In genomic region chr7:129778842-129779421, GRCm38 (mm10) we compare ENCODE assay signal across 10 mouse cellular contexts.
A peak's percentile ranks its signal among the peaks of the same experiment; 100 is the strongest.
DNase-seq lines count a peak whose midpoint lies in the region; ATAC-seq lines count a peak whose summit lies in the region.
"Had no signal": no experiment of that assay in that cellular context is flagged by ENCODE, and none has a peak within 500 bp of the region (broad histone marks: within the 10 kb centered on the region; RNA-seq: fewer than 3 reads in every experiment).

No protein-coding gene starts in this region.

- H3K4me3 ChIP-seq in hindbrain, embryonic 15.5 days, result no peak overlapping the region
- no peak overlapping the region for H3K4me3 ChIP-seq in midbrain, embryonic 11.5 days (ENCODE audit: low read depth, low read length)
- H3K4me3 ChIP-seq: lung, embryonic 15.5 days; stomach, embryonic 15.5 days had no signal

- peaks cover 20% of the 10 kb centered on the region for H3K27me3 ChIP-seq in hindbrain, embryonic 15.5 days
- H3K27me3 ChIP-seq in midbrain, embryonic 11.5 days (ENCODE audit: control insufficient read depth, insufficient read depth, low read length), result peaks cover 5% of the 10 kb centered on the region
- H3K27me3 ChIP-seq: lung, embryonic 15.5 days; stomach, embryonic 15.5 days had no signal

- peaks cover 43% of the 10 kb centered on the region for H3K4me1 ChIP-seq in hindbrain, embryonic 15.5 days (replicated peaks)
- peaks cover 16% of the 10 kb centered on the region for H3K4me1 ChIP-seq in midbrain, embryonic 11.5 days (ENCODE audit: control insufficient read depth, insufficient read depth, low read length)

- ATAC-seq in hindbrain, embryonic 15.5 days (ENCODE audit: low FRiP score, low read depth), result peak; percentile 90
- peak; percentile 50; the same call in 1 of the 2 replicates for ATAC-seq in midbrain, embryonic 11.5 days (ENCODE audit: low FRiP score)

- H3K9me3 ChIP-seq in hindbrain, embryonic 15.5 days, result no peaks in the 10 kb centered on the region
- H3K9me3 ChIP-seq in midbrain, embryonic 11.5 days (ENCODE audit: control insufficient read depth, low read length), result no peaks in the 10 kb centered on the region
- H3K9me3 ChIP-seq: lung, embryonic 15.5 days; stomach, embryonic 15.5 days had no signal

- WGBS in hindbrain, embryonic 15.5 days, result 7% methylated on average over 13 of the region's 13 CpGs
- WGBS in midbrain, embryonic 11.5 days, result 39% methylated on average over 13 of the region's 13 CpGs

- DNase-seq in layer of hippocampus, adult 11-12 months (ENCODE audit: low spot score), result peak; percentile 47
- DNase-seq in layer of hippocampus, adult 9-10 months (ENCODE audit: low spot score), result no peak
- DNase-seq in midbrain, embryonic 11.5 days (ENCODE audit: low spot score, missing footprints), result no peak
- DNase-seq in telencephalon, adult 2 months (ENCODE audit: low read depth, low spot score), result peak; percentile 40
- no peak for DNase-seq in heart, adult 18-20 months
- DNase-seq in gastrocnemius, adult 8-10 months (ENCODE audit: low spot score in 2 of 2), result no peak
- DNase-seq in urinary bladder, postnatal 4 days (ENCODE audit: low spot score in 2 of 2), result no peak

- H3K36me3 ChIP-seq in hindbrain, embryonic 15.5 days, result no peaks in the 10 kb centered on the region
- H3K36me3 ChIP-seq in midbrain, embryonic 11.5 days (ENCODE audit: control insufficient read depth, insufficient read depth, low read length), result no peaks in the 10 kb centered on the region
- H3K36me3 ChIP-seq: lung, embryonic 15.5 days; stomach, embryonic 15.5 days had no signal

- H3K4me2 ChIP-seq in hindbrain, embryonic 15.5 days, result peak overlapping the region; percentile 34
- no peak overlapping the region for H3K4me2 ChIP-seq in midbrain, embryonic 11.5 days
- H3K4me2 ChIP-seq: lung, embryonic 15.5 days; stomach, embryonic 15.5 days had no signal

- H3K27ac ChIP-seq in hindbrain, embryonic 15.5 days (replicated peaks), result peak overlapping the region; percentile 70
- no peak overlapping the region for H3K27ac ChIP-seq in midbrain, embryonic 11.5 days (ENCODE audit: low read depth, low read length)
- H3K27ac ChIP-seq: lung, embryonic 15.5 days; stomach, embryonic 15.5 days had no signal

- no peak overlapping the region for H3K9ac ChIP-seq in hindbrain, embryonic 15.5 days
- peak overlapping the region; percentile 9; the same call in 1 of the 2 replicates for H3K9ac ChIP-seq in midbrain, embryonic 11.5 days (ENCODE audit: low read length)
- H3K9ac ChIP-seq: lung, embryonic 15.5 days; stomach, embryonic 15.5 days had no signal

Comparison
In these comparisons a context has a peak if more than half of its experiments do, and no peak if none do; other contexts are left out.
1. DNase-seq: peak in layer of hippocampus, adult 11-12 months (single experiment) and telencephalon, adult 2 months (single experiment); none in layer of hippocampus, adult 9-10 months (single experiment), midbrain, embryonic 11.5 days (single experiment), heart, adult 18-20 months (0 of 2), gastrocnemius, adult 8-10 months (0 of 2) and urinary bladder, postnatal 4 days (0 of 2).